Mouse (Mus musculus): ENCODE data around the gene Snrpe.

DNA sequence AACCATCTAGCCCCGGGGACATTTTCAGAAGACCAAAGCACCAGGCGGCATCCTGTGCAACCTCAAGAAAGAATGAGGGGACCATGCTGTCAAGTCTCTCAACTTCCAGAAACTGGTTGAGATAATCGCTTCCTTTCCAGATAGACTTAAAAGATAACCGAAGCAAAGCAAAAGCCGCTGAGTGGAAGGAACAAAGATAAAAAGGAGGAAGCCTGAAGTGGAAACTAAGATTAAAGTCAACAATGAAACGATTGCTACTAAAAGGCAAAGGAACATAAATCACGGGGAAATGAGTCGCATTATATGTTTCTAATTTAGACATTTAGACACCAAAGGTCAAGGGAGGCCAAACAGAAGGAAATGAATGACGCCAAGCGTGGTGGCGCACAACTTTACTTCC, 38.8 kb downstream of the Snrpe start:
- TF ChIP-seq CTCF (IDR thresholded peaks at IDR 0.05; ENCODE audit: extremely low read depth, insufficient read depth, insufficient read length, insufficient replicate concordance) (no peak), POLR2A (IDR thresholded peaks at IDR 0.05; ENCODE audit: low read depth, low read length) (no peak)

Measured in spleen, adult 2 months (tissue).